Mouse (Mus musculus) midbrain, embryonic 16.5 days (tissue): ENCODE results near the gene Hist3h2a. TPM values are rescaled to one million over a fixed set of nuclear protein-coding genes. Genes with fewer than 3 reads are reported as not detected.

Experiments
- ATAC-seq: fragments of 200-750 bp; cut with Nextera tagmentation; 2 replicates; pipeline ENCODE4 v1.8.0; 2017; ENCODE audit warnings: moderate TSS enrichment
- H3K27ac ChIP-seq: fragments of 300-500 bp; sonication (generic); 2 replicates; pipeline ENCODE4 v1.5.1; 2014; ENCODE audit warnings: mild to moderate bottlenecking, low read length, mixed read lengths
- H3K27me3 ChIP-seq: fragments of 300-500 bp; sonication (generic); 2 replicates; pipeline ENCODE4 v1.6.1; 2014; ENCODE audit warnings: low read depth, low read length, mixed read lengths; ENCODE audit not compliant: control insufficient read depth, insufficient read depth
- H3K36me3 ChIP-seq: fragments of 300-500 bp; sonication (generic); 2 replicates; pipeline ENCODE4 v1.6.1; 2014; ENCODE audit warnings: mild to moderate bottlenecking, low read length, moderate library complexity, mixed read lengths; ENCODE audit not compliant: control insufficient read depth, insufficient read depth
- H3K4me1 ChIP-seq: fragments of 300-500 bp; sonication (generic); 2 replicates; pipeline ENCODE4 v1.6.1; 2014; ENCODE audit warnings: mild to moderate bottlenecking, low read length, mixed read lengths; ENCODE audit not compliant: control insufficient read depth, insufficient read depth
- H3K4me2 ChIP-seq: fragments of 300-500 bp; sonication (generic); 2 replicates; pipeline ENCODE4 v1.6.1; 2014; ENCODE audit warnings: mild to moderate bottlenecking, low read length, mixed read lengths
- H3K4me3 ChIP-seq: fragments of 300-500 bp; sonication (generic); 2 replicates; pipeline ENCODE4 v1.5.1; 2014; ENCODE audit warnings: low read depth, mild to moderate bottlenecking, low read length, moderate library complexity, mixed read lengths
- H3K9ac ChIP-seq: fragments of 300-500 bp; sonication (generic); 2 replicates; pipeline ENCODE4 v1.6.1; 2014; ENCODE audit warnings: low read depth, low read length, mixed read lengths
- H3K9me3 ChIP-seq: fragments of 300-500 bp; sonication (generic); replicated peaks from 2 replicates; pipeline ENCODE4 v1.6.1; 2014; ENCODE audit warnings: mild to moderate bottlenecking, low read length, mixed read lengths; ENCODE audit not compliant: control insufficient read depth, poor library complexity, severe bottlenecking
- WGBS: fragments of 180-500 bp; shearing (Covaris S2); extraction: QIAGEN DNeasy Blood & Tissue Kit; methylation state at CpG from one replicate; pipeline ENCODE4 v1.1.7; 2014; 5-methylcytosine and 5-hydroxymethylcytosine counted together
- polyA plus RNA-seq: library from polyadenylated mRNA; unstranded; fragments of >200 nt; fragmentation: Nextera tagmentation; extraction: Ambion mirVana; gene quantifications from 2 replicates; pipeline ENCODE4 v1.2.1, GENCODE M21; 2015

Hist3h2a gene
- polyA plus RNA-seq, 1 experiment from 2014 or later = 107 TPM

GRCm38 (mm10) chr11:58961364-58962177 is 7.1 kb downstream of the Hist3h2a start:
- no peak overlapping the region for H3K27ac ChIP-seq
- H3K9me3 ChIP-seq = no peaks in the 10 kb centered on the region
- no peak overlapping the region for H3K4me3 ChIP-seq
- H3K9ac ChIP-seq = no peak overlapping the region
- no peak overlapping the region for H3K4me2 ChIP-seq
- peaks cover 27% of the 10 kb centered on the region for H3K4me1 ChIP-seq
- no peak for ATAC-seq
- WGBS = 65% methylated on average over 50 of the region's 50 CpGs
- 0 out of 2 replicates have a peak, but pooled peaks cover 3% of the 10 kb centered on the region for H3K36me3 ChIP-seq
- no peaks in the 10 kb centered on the region for H3K27me3 ChIP-seq

- H3K27ac ChIP-seq = no peak overlapping the region
- no peaks in the 10 kb centered on the region for H3K9me3 ChIP-seq
- H3K4me1 ChIP-seq = peaks cover 7% of the 10 kb centered on the region
- no peak overlapping the region for H3K9ac ChIP-seq
- no peaks in the 10 kb centered on the region for H3K36me3 ChIP-seq
- 41% methylated on average over 17 of the region's 17 CpGs for WGBS
- H3K27me3 ChIP-seq = no peaks in the 10 kb centered on the region
- H3K4me3 ChIP-seq = no peak overlapping the region
- ATAC-seq = no peak
- no peak overlapping the region for H3K4me2 ChIP-seq
These were observed 9.1 kb downstream of the Hist3h2a start for GRCm38 (mm10) chr11:58963543-58963942.

GRCm38 (mm10) chr11:58964216-58964615 is 9.7 kb downstream of the Hist3h2a start:
- H3K27me3 ChIP-seq = no peaks in the 10 kb centered on the region
- H3K36me3 ChIP-seq = no peaks in the 10 kb centered on the region
- no peak overlapping the region for H3K9ac ChIP-seq
- ATAC-seq = no peak
- H3K9me3 ChIP-seq = no peaks in the 10 kb centered on the region
- peaks cover 4% of the 10 kb centered on the region; the same call in 1 of the 2 replicates for H3K4me1 ChIP-seq
- no peak overlapping the region for H3K4me2 ChIP-seq
- H3K4me3 ChIP-seq = no peak overlapping the region
- H3K27ac ChIP-seq = no peak overlapping the region
- WGBS = 86% methylated on average over 7 of the region's 7 CpGs

- H3K4me2 ChIP-seq = no peak overlapping the region
- H3K4me3 ChIP-seq = no peak overlapping the region
- H3K9ac ChIP-seq = no peak overlapping the region
- H3K36me3 ChIP-seq = no peaks in the 10 kb centered on the region
- 45% methylated on average over 12 of the region's 12 CpGs for WGBS
- H3K27me3 ChIP-seq = no peaks in the 10 kb centered on the region
- ATAC-seq = no peak
- no peaks in the 10 kb centered on the region for H3K9me3 ChIP-seq
- H3K4me1 ChIP-seq = no peaks in the 10 kb centered on the region
- no peak overlapping the region for H3K27ac ChIP-seq
These were observed 10.7 kb downstream of the Hist3h2a start for GRCm38 (mm10) chr11:58965001-58965760.

GRCm38 (mm10) chr11:58967346-58967745 is 12.9 kb downstream of the Hist3h2a start:
- H3K9me3 ChIP-seq = no peaks in the 10 kb centered on the region
- no peak overlapping the region for H3K9ac ChIP-seq
- H3K27ac ChIP-seq = no peak overlapping the region
- H3K4me2 ChIP-seq = no peak overlapping the region
- no peaks in the 10 kb centered on the region; the same call in 1 of the 2 replicates for H3K36me3 ChIP-seq
- ATAC-seq = no peak
- no peaks in the 10 kb centered on the region for H3K4me1 ChIP-seq
- H3K27me3 ChIP-seq = no peaks in the 10 kb centered on the region
- 97% methylated on average over 1 of the region's 1 CpGs for WGBS
- H3K4me3 ChIP-seq = no peak overlapping the region

- no peak overlapping the region for H3K4me3 ChIP-seq
- no peaks in the 10 kb centered on the region; the same call in 1 of the 2 replicates for H3K36me3 ChIP-seq
- 87% methylated on average over 7 of the region's 7 CpGs for WGBS
- H3K4me2 ChIP-seq = no peak overlapping the region
- H3K27me3 ChIP-seq = no peaks in the 10 kb centered on the region
- no peaks in the 10 kb centered on the region for H3K4me1 ChIP-seq
- H3K9me3 ChIP-seq = no peaks in the 10 kb centered on the region
- H3K9ac ChIP-seq = no peak overlapping the region
- H3K27ac ChIP-seq = no peak overlapping the region
- no peak for ATAC-seq
These were observed 14.1 kb downstream of the Hist3h2a start for GRCm38 (mm10) chr11:58968551-58968950.

GRCm38 (mm10) chr11:58969027-58969426 is 14.5 kb downstream of the Hist3h2a start:
- H3K4me2 ChIP-seq = no peak overlapping the region
- H3K27me3 ChIP-seq = no peaks in the 10 kb centered on the region
- H3K36me3 ChIP-seq = no peaks in the 10 kb centered on the region; the same call in 1 of the 2 replicates
- H3K27ac ChIP-seq = no peak overlapping the region
- no peak overlapping the region for H3K4me3 ChIP-seq
- H3K9me3 ChIP-seq = no peaks in the 10 kb centered on the region
- no peak for ATAC-seq
- WGBS = 91% methylated on average over 8 of the region's 8 CpGs
- no peak overlapping the region for H3K9ac ChIP-seq
- no peaks in the 10 kb centered on the region for H3K4me1 ChIP-seq

- no peak for ATAC-seq
- WGBS = 79% methylated on average over 6 of the region's 6 CpGs
- no peak overlapping the region for H3K4me2 ChIP-seq
These were observed 15.2 kb downstream of the Hist3h2a start for GRCm38 (mm10) chr11:58969659-58970058.

More at GRCm38 (mm10) chr11:58969659-58970058, 15.2 kb downstream of the Hist3h2a start:
- peaks cover 3% of the 10 kb centered on the region; the same call in 1 of the 2 replicates for H3K36me3 ChIP-seq
- no peak overlapping the region for H3K4me3 ChIP-seq
- no peaks in the 10 kb centered on the region for H3K4me1 ChIP-seq
- no peaks in the 10 kb centered on the region for H3K27me3 ChIP-seq
- no peaks in the 10 kb centered on the region for H3K9me3 ChIP-seq
- H3K9ac ChIP-seq = no peak overlapping the region
- no peak overlapping the region for H3K27ac ChIP-seq
